Mouse (Mus musculus) erythroblast, embryonic 14.5 days (primary cell): ENCODE measurements around the gene Foxa2.

Experiments
- GATA1 ChIP-seq: IDR thresholded peaks from 2 replicates; pipeline ENCODE4 v1.6.1; 2012; ENCODE audit warnings: low read length, inconsistent platforms, mixed read lengths
- TAL1 ChIP-seq: IDR thresholded peaks from 3 replicates; pipeline ENCODE4 v1.6.1; 2012; ENCODE audit warnings: low read length, inconsistent platforms, mixed read lengths

DNA sequence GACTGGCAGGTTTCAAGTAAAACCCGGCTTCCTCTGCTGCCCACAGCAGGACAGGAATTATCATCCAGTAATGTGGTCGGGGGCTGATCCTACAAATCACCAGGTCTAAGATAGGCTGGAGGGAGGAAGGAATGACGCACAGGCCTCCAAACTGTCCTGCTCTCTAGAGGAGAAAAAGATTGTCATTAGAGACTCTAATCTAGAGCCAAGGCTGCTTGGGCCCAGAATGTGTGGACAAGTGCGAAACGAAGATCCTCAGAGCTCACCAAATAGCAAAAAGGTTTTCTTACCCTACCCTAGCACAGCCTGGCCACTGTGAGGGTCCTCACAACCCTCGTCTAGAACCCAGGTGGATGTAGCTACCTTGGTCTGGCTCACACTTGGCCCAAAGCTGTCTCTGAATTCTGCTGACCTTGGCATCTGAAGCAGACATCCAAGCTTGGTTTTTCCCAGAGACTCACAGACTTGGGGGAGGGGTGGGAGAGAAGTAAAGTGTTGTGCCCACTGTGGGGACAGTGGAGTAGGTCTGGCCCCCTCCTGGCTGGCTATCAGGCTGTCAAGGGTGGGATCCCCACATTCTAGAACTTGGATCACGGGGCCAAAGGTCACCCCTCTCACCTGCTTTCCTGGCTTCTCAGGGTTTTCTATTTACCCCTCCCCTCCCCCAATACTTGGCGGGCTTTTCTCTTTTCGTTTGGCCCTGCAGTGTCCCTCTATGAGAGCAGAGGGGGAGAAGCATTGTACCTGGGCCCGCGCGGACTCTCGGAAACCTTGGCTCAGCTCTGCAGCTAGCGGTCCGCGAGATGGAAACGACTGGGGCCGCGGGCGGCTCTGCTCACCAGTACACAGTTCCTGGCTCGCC, 16.8 kb downstream of the Foxa2 start:
- no peak for TF ChIP-seq GATA1
- no peak for TF ChIP-seq TAL1
